Mouse (Mus musculus) lung, embryonic 15.5 days (tissue): ENCODE data around the gene Pin4. TPM values are rescaled to one million over a fixed set of nuclear protein-coding genes. Genes with fewer than 3 reads are reported as not detected.
"Not testable (repeated sequence)": the region's sequence is repeated elsewhere in the genome, so short reads cannot be mapped to it uniquely, and the experiment has no call there.

ENCODE experiments used
- ATAC-seq: fragments of 200-750 bp; cut with Nextera tagmentation; 2 replicates; pipeline ENCODE4 v1.8.0; 2017; ENCODE audit warnings: moderate number of reproducible peaks, borderline replicate concordance; ENCODE audit not compliant: low FRiP score, low TSS enrichment; ENCODE audit errors: extremely low read depth
- H3K27ac ChIP-seq: fragments of 300-500 bp; sonication (generic); 2 replicates; pipeline ENCODE4 v1.5.1; 2015; ENCODE audit warnings: moderate library complexity, mild to moderate bottlenecking, inconsistent platforms
- H3K27me3 ChIP-seq: fragments of 300-500 bp; sonication (generic); 2 replicates; pipeline ENCODE4 v1.6.1; 2015; ENCODE audit warnings: inconsistent platforms
- H3K36me3 ChIP-seq: fragments of 300-500 bp; sonication (generic); 2 replicates; pipeline ENCODE4 v1.6.1; 2015; ENCODE audit warnings: inconsistent platforms
- H3K4me1 ChIP-seq: fragments of 300-500 bp; sonication (generic); 2 replicates; pipeline ENCODE4 v1.6.1; 2015; ENCODE audit warnings: inconsistent platforms
- H3K4me2 ChIP-seq: fragments of 300-500 bp; sonication (generic); 2 replicates; pipeline ENCODE4 v1.6.1; 2015; ENCODE audit warnings: inconsistent platforms, mild to moderate bottlenecking, moderate library complexity
- H3K4me3 ChIP-seq: fragments of 300-500 bp; sonication (generic); 2 replicates; pipeline ENCODE4 v1.5.1; 2015; ENCODE audit warnings: mild to moderate bottlenecking, inconsistent platforms
- H3K9ac ChIP-seq: fragments of 300-500 bp; sonication (generic); 2 replicates; pipeline ENCODE4 v1.6.1; 2015; ENCODE audit warnings: inconsistent platforms
- H3K9me3 ChIP-seq: fragments of 300-500 bp; sonication (generic); 2 replicates; pipeline ENCODE4 v1.6.1; 2016; ENCODE audit warnings: inconsistent platforms
- WGBS: fragments of 180-500 bp; shearing (Covaris S2); methylation state at CpG from one replicate; pipeline ENCODE4 v1.1.7; 2015; 5-methylcytosine and 5-hydroxymethylcytosine counted together
- polyA plus RNA-seq: library from polyadenylated mRNA; unstranded; fragments of >200 nt; fragmentation: Nextera tagmentation; extraction: Ambion mirVana; gene quantifications from 2 replicates; pipeline ENCODE4 v1.2.1, GENCODE M21; 2015

Gene Pin4
- polyA plus RNA-seq, 1 experiment from 2014 or later, result 59.6 TPM

DNA sequence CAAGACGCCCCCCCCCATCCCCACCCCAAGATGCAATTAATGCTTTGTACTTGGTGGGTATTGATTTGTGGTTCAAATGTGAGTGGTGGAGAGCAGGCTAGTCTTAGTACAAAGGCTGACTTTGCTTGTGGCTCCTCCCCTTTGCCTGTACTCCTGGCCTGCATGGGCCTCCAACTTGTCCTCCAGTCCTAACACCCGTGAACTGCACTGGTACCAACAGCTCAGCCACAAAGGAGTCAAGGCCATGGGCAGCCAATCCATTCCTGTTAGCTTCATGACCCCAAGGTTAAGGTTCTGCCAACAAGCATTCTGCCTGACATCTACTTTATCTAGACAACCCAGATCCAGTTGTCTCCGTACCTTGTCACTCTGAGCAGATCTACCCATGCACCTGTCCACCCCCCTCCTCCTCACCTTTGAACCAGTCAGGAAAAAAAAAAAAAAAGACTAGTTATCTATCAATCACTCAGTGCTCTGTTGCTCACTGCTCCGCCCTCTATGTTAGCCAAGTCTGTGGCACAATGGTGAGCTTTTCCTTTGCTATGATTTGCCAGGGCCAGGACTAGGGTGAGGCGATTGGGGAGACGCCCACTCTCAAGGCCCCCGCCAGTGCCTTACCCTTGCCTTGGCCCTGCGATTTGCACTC is 33.3 kb upstream of the Pin4 start:
- no peak for ATAC-seq
- H3K4me3 ChIP-seq, result no peak overlapping the region
- H3K36me3 ChIP-seq, result no peaks in the 10 kb centered on the region
- no peak overlapping the region for H3K9ac ChIP-seq
- no peak overlapping the region for H3K4me2 ChIP-seq
- peaks cover 3% of the 10 kb centered on the region; the same call in 1 of the 2 replicates for H3K27me3 ChIP-seq
- no peaks in the 10 kb centered on the region for H3K9me3 ChIP-seq
- no peak overlapping the region for H3K27ac ChIP-seq
- 80% methylated on average over 8 of the region's 8 CpGs for WGBS
- H3K4me1 ChIP-seq, result no peaks in the 10 kb centered on the region

DNA sequence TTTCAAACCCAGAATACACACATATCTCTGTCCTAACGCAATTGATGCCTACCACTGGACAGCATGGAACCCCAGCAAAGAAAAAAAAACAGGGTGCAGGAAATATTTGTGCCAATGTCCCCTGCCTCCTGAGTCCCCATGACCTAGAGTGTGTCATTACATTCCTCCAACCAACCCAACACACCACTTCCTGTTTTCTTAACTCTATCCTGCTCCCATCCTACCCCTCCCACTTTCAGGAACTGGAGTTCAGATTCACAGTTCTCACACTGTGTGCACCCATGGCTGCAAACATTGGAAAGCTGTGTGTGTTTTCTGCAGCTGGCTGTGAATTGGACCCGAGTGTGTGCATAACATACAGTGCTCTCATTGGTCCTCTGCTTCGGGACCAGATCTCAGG is 28.6 kb upstream of the Pin4 start:
- H3K4me1 ChIP-seq, result no peaks in the 10 kb centered on the region
- H3K4me2 ChIP-seq, result no peak overlapping the region
- no peak for ATAC-seq
- no peaks in the 10 kb centered on the region for H3K36me3 ChIP-seq
- H3K4me3 ChIP-seq, result no peak overlapping the region
- H3K9me3 ChIP-seq, result no peaks in the 10 kb centered on the region
- no peak overlapping the region for H3K9ac ChIP-seq
- no peak overlapping the region for H3K27ac ChIP-seq
- H3K27me3 ChIP-seq, result peaks cover 6% of the 10 kb centered on the region; the same call in 1 of the 2 replicates
- 62% methylated on average over 3 of the region's 3 CpGs for WGBS

DNA sequence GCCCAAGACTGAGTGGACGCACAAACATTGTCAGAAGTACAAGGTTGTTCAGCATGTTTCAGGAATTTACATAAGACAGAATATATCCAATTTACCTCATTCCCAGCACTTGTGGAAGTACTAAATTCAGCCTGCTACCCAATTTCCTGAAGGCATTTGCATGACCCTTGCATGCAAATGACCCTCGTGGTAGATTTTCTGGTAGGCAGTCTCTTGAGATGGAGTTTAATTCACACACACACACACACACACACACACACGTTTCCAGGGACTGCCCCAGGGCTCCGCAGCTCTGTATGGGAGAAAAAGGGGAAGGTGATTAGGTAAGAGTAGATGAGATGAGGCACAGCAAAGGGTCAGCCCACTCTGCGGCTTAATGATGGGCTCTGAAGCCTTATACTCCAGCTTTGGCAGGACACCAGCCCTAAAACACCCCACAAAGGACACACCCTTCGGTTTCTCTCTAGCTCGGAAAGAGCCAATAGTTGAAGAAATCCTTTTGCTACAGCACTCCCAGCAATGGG is 24.8 kb upstream of the Pin4 start:
- no peak overlapping the region for H3K4me2 ChIP-seq
- ATAC-seq, result no peak
- H3K9me3 ChIP-seq, result no peaks in the 10 kb centered on the region
- peaks cover 6% of the 10 kb centered on the region; the same call in 1 of the 2 replicates for H3K27me3 ChIP-seq
- H3K9ac ChIP-seq, result no peak overlapping the region
- no peak overlapping the region for H3K27ac ChIP-seq
- 63% methylated on average over 7 of the region's 7 CpGs for WGBS
- no peaks in the 10 kb centered on the region for H3K36me3 ChIP-seq
- no peak overlapping the region for H3K4me3 ChIP-seq
- no peaks in the 10 kb centered on the region for H3K4me1 ChIP-seq

DNA sequence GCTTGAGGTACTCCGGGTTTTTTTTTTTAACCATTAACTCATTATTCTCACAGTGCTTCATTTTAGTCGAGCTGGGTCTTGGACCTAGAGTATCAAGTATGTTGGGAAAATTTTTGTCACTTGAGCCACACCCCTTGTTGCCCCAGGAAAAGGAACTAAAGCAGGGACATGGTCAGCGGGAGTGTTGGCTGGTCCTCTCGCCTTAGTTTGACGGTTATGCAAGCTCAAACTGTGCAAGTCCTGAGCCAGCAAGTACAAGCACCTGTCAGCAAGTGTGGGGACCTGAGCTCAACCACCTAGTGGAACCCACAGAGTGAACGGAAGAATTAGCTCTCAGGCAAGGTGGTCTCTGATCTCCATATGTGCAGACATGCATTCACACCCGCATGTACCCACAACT is 17.4 kb upstream of the Pin4 start:
- Histone ChIP-seq H3K4me2 (no peak overlapping the region), H3K36me3 (no peaks in the 10 kb centered on the region), H3K27ac (no peak overlapping the region), H3K4me1 (no peaks in the 10 kb centered on the region), H3K9me3 (no peaks in the 10 kb centered on the region), H3K4me3 (no peak overlapping the region), H3K27me3 (peaks cover 3% of the 10 kb centered on the region; the same call in 1 of the 2 replicates), H3K9ac (no peak overlapping the region)
- WGBS, result 53% methylated on average over 7 of the region's 7 CpGs
- no peak for ATAC-seq

DNA sequence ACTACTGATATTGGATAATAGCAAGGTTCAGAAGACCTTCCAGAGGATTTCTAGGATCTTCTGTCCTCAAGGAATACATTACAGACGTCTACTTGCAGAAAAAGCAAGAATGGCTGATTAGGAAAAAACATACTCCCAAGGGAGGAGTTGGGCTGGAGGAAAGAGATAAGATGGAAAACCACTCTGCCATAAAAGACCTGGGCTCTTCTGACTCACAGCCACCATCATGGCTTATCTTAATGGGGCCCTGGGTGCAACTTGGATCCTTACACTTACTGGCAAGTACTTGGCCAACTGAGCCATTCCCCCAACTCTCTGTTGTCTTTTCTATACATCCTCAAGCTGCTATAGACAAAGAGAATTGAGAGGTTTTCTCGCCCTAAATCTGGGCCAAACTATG is 15.4 kb upstream of the Pin4 start:
- not testable (repeated sequence) for H3K4me3 ChIP-seq, H3K27ac ChIP-seq, H3K4me2 ChIP-seq, H3K9me3 ChIP-seq, H3K36me3 ChIP-seq, H3K9ac ChIP-seq, ATAC-seq, H3K4me1 ChIP-seq, H3K27me3 ChIP-seq
- WGBS, result 35% methylated on average over 2 of the region's 2 CpGs

DNA sequence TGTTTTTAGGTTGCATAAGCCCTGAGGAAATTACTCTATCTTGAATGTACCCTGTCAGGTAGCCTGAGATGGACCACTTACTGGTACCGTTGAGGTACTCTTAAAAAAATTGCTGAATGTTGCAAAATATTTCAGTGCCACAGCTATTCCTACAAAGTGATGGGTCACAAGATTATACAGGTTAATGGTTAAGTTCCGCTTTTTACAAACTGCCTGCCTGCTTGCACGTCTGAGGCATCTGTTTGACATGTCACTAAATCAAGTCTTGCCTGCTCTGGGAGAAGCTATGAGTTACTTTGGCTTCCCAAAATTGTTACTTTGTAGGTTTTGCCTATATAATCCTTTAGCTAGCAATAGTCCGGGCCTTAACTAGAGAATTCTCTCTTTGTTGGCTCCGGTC is 9.9 kb upstream of the Pin4 start:
- not testable (repeated sequence) for H3K27ac ChIP-seq, H3K4me2 ChIP-seq, ATAC-seq, H3K36me3 ChIP-seq, H3K27me3 ChIP-seq, H3K9me3 ChIP-seq, H3K4me3 ChIP-seq, H3K4me1 ChIP-seq, H3K9ac ChIP-seq
- 68% methylated on average over 5 of the region's 5 CpGs for WGBS

DNA sequence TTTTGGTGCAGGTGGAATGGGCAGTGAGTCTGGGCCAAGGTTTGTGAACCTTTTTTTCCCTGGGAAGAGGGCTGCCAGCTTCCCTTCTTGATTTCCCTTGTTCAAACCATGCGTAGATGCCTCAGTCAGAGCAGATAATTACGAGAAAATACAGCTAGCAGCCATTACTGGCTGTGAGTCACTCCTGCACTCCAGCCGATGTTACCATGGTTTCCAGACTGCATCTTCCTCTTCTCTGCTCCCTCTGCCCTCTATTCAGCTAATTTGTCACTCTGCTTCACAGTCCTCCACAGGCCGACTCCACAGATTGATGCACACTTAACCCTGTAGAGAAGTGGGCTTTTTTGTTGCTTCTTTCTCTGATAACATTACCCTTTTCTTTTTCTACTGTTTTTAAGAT is 3.6 kb upstream of the Pin4 start:
- no peak overlapping the region for H3K4me3 ChIP-seq
- no peak overlapping the region for H3K27ac ChIP-seq
- no peaks in the 10 kb centered on the region for H3K36me3 ChIP-seq
- no peak overlapping the region for H3K4me2 ChIP-seq
- H3K9me3 ChIP-seq, result no peaks in the 10 kb centered on the region
- no peak for ATAC-seq
- 39% methylated on average over 4 of the region's 4 CpGs for WGBS
- no peak overlapping the region for H3K9ac ChIP-seq
- H3K4me1 ChIP-seq, result peaks cover 3% of the 10 kb centered on the region; the same call in 1 of the 2 replicates
- H3K27me3 ChIP-seq, result peaks cover 2% of the 10 kb centered on the region; the same call in 1 of the 2 replicates

DNA sequence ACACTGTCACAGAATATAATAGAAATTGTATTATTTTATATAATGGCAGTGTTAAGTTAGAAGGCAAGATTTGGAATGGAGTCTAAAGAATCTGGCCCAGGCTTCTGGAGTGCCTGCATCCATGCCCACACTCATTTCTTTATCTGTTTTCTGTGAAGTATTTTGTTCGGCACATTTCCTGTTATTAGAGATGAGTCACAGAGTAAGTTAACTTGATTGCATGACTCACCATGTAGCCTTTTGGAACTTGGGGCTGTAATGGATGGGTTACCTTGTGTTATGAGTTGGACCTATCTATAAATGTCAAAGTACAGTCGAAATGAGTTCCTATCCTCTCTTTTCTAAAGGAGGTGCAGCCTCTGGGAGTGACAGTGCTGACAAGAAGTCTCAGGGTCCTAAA is 2.1 kb downstream of the Pin4 start:
- WGBS, result 77% methylated on average over 2 of the region's 2 CpGs
- ATAC-seq, result no peak

DNA sequence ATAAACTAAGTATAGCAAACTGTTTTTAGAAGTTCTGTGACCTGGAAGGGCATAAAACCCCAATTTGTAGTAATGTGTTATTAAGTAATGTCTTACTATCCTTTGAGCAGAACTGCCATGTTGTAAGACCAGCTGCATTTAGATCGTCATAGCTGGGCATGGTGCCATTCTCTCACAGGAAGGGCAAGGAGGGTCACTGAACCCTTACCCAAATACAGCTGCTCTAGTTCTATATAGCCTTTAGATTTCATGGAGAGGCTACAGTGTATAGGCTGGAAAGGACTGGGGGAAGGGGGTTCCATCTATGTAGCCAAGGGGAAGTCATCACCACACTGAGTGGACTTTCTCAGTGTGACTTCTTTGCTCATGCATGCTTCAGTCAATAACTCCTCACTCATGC is 21.9 kb downstream of the Pin4 start:
- Histone ChIP-seq H3K9me3 (no peaks in the 10 kb centered on the region), H3K4me2 (no peak overlapping the region), H3K27ac (no peak overlapping the region), H3K36me3 (peaks cover 24% of the 10 kb centered on the region; the same call in 1 of the 2 replicates), H3K4me3 (no peak overlapping the region), H3K4me1 (no peaks in the 10 kb centered on the region), H3K9ac (no peak overlapping the region), H3K27me3 (no peaks in the 10 kb centered on the region)
- WGBS, result 50% methylated on average over 1 of the region's 1 CpGs
- ATAC-seq, result peak; percentile 78

More for the DNA sequence above, 2.1 kb downstream of the Pin4 start:
- Histone ChIP-seq H3K4me3 (no peak overlapping the region), H3K9ac (no peak overlapping the region), H3K36me3 (0 out of 2 replicates have a peak, but pooled peaks cover 5% of the 10 kb centered on the region), H3K27ac (no peak overlapping the region), H3K9me3 (no peaks in the 10 kb centered on the region), H3K4me1 (peaks cover 3% of the 10 kb centered on the region; the same call in 1 of the 2 replicates), H3K4me2 (no peak overlapping the region), H3K27me3 (no peaks in the 10 kb centered on the region; the same call in 1 of the 2 replicates)

DNA sequence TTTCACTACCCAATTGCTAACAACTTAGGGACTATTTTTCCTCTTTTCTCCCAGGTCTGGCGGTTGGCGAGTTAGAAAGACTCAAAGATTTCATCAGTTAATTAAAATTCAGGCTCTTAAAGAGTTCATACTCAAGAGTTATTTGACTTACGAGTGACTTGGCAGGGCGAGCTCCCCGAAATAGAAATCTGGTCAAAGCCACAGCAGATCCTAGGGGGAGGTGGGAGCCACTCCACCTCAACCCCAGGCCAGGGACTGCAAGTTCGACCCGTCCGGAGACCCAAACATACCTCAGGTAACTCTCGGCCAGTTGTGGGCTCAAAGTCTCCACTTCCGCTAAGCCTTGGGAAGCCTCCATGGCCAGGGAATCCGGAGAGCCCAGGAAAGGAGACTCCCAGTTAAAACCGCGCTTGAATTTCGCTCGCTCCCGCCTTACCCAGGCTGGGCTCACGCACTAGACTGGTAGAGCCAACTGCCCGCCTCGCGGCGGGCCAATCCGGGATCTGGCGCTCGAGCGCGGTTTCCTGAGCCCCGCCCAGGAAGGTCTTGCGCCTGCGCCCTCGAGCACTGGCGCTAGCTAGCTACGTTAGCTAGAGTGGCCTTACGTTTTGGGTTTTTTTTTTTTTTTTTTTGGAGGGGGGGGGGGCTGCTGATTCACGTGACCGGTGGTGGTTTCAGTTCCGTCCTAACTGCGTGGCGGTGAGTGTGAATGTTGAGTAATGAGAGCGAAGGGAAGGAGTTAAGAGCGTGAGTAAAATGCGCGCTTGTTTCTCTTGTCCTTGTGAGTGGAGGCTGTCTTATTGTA is 37.6 kb downstream of the Pin4 start, which contains the start of gene Ercc6l:
Ercc6l (minus strand) TSS at position 474 of the 805 bp plus-strand sequence.
- WGBS, result 9% methylated on average over 42 of the region's 42 CpGs
- Histone ChIP-seq H3K9me3 (no peaks in the 10 kb centered on the region), H3K9ac (peak within 1 kb of the TSS; percentile 54), H3K27ac (peak within 1 kb of the TSS; percentile 85), H3K27me3 (no peaks in the 10 kb centered on the region), H3K4me2 (peak within 1 kb of the TSS; percentile 51), H3K4me1 (no peaks in the 10 kb centered on the region), H3K4me3 (peak within 1 kb of the TSS; percentile 59), H3K36me3 (no peaks in the 10 kb centered on the region)
- peak; percentile 98 for ATAC-seq

DNA sequence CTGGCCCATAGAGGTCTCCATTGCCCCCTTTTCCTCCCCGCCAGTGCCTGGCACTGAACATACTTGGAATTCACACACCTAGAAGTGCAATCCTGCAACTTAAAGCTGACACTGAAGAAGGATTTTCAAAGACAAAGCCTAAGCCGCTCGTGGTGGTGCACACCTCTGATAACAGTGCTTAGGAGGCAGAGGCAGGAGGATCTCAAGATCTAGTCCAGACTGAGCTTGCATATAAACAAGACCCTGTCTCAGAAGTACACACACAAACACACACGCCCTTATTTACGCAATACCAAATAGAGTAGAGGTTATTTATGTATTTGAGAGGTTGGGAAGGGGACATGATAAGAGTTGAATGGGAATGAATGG is 38.2 kb downstream of the Pin4 start:
- H3K4me2 ChIP-seq, result peak overlapping the region; percentile 51

DNA sequence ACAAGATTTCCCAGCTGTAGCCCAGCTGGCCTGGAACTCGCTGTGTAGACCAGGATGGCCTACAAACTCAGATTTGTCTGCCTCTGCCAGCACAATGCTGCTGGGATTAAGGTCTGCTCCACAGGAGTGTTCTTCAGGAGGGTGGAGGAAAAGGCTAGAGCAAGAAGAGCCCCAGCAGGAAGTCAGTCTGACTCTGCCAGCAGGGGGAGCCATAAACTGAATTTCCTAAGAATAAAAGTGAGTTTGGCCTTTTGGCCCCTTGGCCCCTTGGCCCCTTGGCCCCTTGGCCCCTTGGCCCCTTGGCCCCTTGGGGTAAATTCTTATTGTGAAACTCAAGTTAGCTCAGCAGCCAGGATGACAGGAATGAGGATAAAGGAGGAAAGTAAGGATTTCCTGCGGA is 40.5 kb downstream of the Pin4 start:
- H3K4me3 ChIP-seq, result no peak overlapping the region
- H3K9ac ChIP-seq, result no peak overlapping the region
- WGBS, result 54% methylated on average over 2 of the region's 2 CpGs
- H3K4me2 ChIP-seq, result no peak overlapping the region
- no peaks in the 10 kb centered on the region for H3K9me3 ChIP-seq
- no peak for ATAC-seq
- no peaks in the 10 kb centered on the region for H3K27me3 ChIP-seq
- no peaks in the 10 kb centered on the region for H3K4me1 ChIP-seq
- H3K27ac ChIP-seq, result no peak overlapping the region
- no peaks in the 10 kb centered on the region for H3K36me3 ChIP-seq

More for the DNA sequence above, 38.2 kb downstream of the Pin4 start:
- peak overlapping the region; percentile 34 for H3K9ac ChIP-seq
- no peaks in the 10 kb centered on the region for H3K36me3 ChIP-seq
- H3K27ac ChIP-seq, result peak overlapping the region; percentile 85
- no peaks in the 10 kb centered on the region for H3K4me1 ChIP-seq
- H3K27me3 ChIP-seq, result no peaks in the 10 kb centered on the region
- ATAC-seq, result no peak
- H3K4me3 ChIP-seq, result peak overlapping the region; percentile 59
- WGBS, result 37% methylated on average over 5 of the region's 5 CpGs
- H3K9me3 ChIP-seq, result no peaks in the 10 kb centered on the region
